Mouse (Mus musculus) liver, embryonic 14.5 days (tissue): ENCODE measurements around the gene Zmynd11.

Experiments
- CTCF ChIP-seq: IDR thresholded peaks from 2 replicates; pipeline ENCODE4 v1.5.1; 2016; ENCODE audit warnings: antibody characterized with exemption, low read depth, control low read depth
- EP300 ChIP-seq: IDR thresholded peaks from 2 replicates; pipeline ENCODE4 v1.6.1; 2016; ENCODE audit warnings: antibody characterized with exemption, low read depth

DNA sequence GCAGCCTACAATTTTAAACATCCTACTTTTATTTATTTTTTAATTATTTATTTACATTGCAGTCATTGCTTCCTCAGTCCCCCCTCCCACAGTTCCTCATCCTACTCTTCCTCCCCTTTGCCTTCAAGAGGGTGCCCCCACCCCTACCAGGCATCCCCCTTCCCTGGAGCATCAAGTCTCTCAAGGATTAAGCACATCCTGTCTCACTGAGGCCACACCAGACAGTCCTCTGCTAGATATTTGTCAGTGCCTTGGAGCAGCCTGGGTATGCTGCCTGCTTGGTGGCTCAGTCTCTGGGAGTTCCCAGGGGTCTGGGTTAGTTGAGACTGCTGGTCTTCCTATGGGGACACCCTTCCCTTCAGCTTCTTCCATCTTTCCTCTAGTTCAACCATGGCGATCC is 91.0 kb downstream of the Zmynd11 start:
- TF ChIP-seq CTCF (no peak), EP300 (no peak)
